Mouse (Mus musculus): Measurements from ENCODE around the gene Plpp2.

Gene Plpp2

DNA sequence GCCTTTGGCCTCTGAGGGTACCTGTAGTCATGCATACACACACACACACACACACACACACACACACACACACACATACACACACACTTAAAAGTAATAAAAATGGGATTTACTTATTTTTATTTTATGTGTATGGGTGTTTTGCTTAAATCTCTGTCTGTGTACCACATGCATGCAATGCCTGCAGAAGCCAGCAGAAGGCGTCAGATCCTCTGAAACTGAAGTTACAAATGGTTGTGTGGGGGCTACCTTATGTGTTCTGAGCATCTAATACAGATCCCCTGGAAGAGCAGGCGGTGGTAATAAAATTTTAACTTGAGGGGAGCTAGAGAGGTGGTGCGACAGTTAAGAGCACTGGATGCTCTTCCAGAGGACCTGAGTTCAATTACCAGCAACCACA is 5.5 kb downstream of the Plpp2 start:
- DNase-seq (ENCODE audit: low spot score) = no peak

GRCm38 (mm10) chr10:79527453-79527845 is 6.1 kb downstream of the Plpp2 start:
- DNase-seq (ENCODE audit: low spot score) = no peak

DNA sequence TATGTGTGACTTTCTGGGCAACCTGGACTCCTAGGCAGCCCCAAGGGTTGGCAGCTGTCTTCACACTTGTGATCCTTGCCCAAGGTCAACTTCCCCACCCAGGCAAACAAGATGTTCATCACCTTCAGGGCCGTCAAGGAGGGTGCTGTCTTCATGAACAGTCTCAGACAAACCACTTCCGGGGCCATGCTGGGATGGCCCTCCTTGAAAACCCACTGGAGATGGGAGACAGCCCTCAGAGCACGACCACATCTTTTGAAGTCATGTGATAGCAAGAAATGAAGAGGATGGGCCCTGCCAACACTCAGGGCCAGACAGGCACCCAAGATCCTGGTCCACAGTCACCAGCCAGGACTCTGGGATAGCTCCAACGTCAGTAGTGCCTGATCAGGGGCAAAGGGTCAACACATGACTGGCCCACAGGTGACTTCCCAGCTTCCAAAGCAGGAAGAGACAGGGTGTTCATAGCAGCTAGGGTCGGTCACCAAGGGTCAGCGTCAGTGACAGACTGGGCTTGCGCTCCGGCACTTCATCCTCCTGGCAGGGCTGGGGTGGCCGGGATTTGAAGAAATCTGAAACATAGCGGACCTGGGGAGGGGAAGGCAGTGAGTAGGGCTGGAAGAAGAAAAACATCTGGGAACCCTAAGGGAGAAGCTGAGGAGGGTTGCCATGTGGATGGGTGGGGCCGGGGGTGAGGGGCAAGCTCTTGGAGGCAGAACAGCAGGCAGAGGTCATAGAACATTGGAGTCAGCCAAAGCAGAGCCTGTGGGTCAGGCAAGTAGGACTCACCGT is 6.7 kb downstream of the Plpp2 start:
- DNase-seq (ENCODE audit: low spot score) = no peak

DNA sequence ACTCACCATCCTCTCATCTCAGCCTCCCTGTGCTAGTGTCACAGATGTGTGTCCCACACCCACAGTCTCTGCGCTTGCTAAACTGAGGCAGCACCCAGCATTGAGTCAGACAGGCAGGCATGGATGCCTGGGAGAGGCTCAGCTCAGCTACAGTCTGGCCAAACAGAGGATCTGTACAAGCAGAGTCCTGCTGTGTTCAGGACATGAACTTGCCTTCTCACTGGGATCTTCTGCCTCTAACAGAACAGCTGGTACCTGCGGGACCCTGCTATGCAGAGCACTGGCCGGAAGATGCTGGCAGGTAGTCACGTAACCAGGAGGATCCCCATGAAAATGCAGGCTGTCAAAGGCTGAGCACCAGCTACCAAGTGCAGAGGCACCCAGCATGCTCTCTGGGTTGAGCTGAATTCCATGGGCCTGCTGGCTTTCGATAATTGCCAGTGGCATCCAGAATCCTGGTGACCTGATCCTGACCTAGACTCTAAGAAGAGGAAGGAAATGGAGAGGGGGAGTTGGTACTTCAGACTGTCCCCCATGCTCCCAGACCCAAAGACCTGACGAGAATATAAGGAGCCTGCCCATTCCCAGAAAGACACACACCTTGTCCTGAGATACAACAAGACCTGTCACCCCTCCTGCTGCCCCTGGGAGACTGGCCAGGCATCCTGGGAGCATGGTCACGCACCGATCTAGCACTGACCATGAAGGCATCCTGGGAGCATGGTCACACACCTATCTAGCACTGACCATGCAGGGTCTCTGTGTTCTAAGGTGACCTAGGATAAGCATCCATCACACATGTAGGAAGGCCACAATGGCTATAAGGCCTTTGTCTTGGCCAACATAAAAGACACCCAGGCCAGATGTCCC is 7.9 kb downstream of the Plpp2 start:
- DNase-seq (ENCODE audit: low spot score) = no peak

GRCm38 (mm10) chr10:79524433-79524832 is 9.2 kb downstream of the Plpp2 start:
- DNase-seq (ENCODE audit: low spot score) = no peak

DNA sequence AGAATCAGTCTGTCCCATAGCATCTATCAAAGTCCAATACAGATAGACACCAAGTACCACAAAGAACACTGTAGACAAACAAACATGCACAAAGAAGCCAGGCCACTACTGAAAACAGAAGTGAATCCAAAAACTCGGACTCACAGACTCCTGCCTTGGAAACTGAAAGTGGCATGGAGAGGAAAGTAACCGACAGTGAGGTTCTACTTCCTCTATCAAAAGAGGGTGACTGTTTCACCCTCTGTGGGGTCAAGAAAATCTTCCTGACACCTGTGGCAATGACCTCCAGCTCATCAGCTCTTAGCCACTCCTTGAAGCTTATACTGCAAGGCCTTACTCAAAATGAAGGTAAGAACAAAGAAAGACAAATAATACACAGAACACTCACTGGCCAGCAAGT is 26.9 kb downstream of the Plpp2 start:
- DNase-seq (ENCODE audit: low spot score) = no peak

- DNase-seq (ENCODE audit: low spot score) = no peak
Measured at GRCm38 (mm10) chr10:79502830-79503644, 30.6 kb downstream of the Plpp2 start.

- no peak for DNase-seq (ENCODE audit: low spot score)
Measured at GRCm38 (mm10) chr10:79496701-79497288, 36.8 kb downstream of the Plpp2 start.

DNA sequence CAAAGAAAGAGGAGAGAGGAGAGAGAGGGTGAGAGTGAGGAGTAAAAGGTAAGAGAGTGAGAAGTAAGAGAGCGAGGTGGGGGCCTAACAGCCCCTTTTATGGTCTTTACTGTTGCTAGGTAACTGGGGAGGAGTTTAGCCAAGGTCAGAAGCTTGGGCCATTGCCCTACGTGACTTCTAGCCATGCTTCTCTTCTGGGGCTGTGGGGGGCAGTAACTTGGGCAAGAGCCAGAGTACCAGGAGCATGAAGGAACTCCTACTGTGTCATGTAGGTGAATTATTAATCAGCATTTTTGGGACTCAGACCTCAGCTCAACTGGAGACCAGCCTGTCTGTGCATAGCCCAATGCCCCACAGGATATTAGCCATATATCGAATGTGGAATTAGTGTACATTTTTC is 37.7 kb downstream of the Plpp2 start:
- no peak for DNase-seq (ENCODE audit: low spot score)

Measured in lung, postnatal 25 days (tissue).